7 mouse cellular contexts compared by ENCODE assay signal in the genomic region with DNA sequence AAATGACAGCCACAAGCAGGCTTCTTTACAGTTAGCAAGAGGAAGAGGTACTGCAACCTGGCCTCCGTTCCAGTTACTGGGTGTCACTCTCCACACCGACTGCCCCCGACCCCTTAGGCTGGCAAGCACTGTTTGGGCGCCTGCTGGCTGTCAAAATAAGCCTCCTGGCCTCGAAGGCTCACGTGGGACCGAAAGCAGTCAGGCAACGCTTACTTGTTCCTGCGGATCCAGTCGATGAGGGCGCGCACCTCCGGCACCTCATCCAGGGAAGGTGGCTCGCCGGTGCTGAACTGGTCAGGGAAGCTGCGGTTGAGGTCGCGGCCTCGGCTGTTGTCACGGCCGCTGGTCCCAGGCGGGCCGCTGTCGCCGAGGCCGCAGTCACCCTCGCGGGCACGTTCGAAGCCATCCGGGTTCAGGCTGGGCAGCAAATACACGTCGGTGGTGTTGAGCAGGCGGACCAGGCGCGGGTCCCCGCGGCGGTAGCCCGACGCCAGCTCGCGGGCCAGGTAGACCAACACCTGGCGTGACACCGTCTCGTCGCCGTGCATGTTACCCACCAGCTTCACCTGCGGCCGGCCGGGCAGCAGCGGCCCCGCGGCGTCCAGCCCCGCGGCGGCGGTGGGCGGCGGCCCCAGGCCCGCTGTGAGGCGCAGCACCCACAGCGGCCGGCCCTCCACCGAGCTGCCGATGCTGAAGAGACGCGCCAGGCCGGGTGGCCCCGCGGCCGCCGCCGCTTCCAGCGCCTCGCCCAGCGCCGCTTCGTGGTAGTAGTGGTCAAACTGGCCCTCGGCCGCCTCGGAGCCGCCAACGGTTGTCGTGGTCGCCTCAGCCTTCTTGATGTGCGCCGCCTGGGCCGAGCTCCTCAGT. TPM values are rescaled to one million over a fixed set of nuclear protein-coding genes. Genes with fewer than 3 reads are reported as not detected.
DNase-seq lines count a peak whose midpoint lies in the region; ATAC-seq and TF ChIP-seq lines count a peak whose summit lies in the region.

No protein-coding gene starts in this region.

- under 1% methylated on average over 90 of the region's 90 CpGs for WGBS in embryonic facial prominence, embryonic 10.5 days
- under 1% methylated on average over 82 of the region's 90 CpGs for WGBS in limb, embryonic 11.5 days
- under 1% methylated on average over 66 of the region's 90 CpGs for WGBS in midbrain, embryonic 12.5 days
- under 1% methylated on average over 84 of the region's 90 CpGs for WGBS in stomach, embryonic 15.5 days

- peak overlapping the region; percentile 86 for H3K4me3 ChIP-seq in E14TG2a.4 (replicated peaks; ENCODE audit: low read length)
- peak overlapping the region; percentile 92 for H3K4me3 ChIP-seq in embryonic facial prominence, embryonic 10.5 days
- peak overlapping the region; percentile 88 for H3K4me3 ChIP-seq in limb, embryonic 11.5 days (ENCODE audit: low read depth, low read length)
- H3K4me3 ChIP-seq in midbrain, embryonic 12.5 days: peak overlapping the region; percentile 96
- peak overlapping the region; percentile 87 for H3K4me3 ChIP-seq in stomach, embryonic 15.5 days (replicated peaks)

- H3K9ac ChIP-seq in limb, embryonic 11.5 days (ENCODE audit: low read length): peak overlapping the region; percentile 83
- H3K9ac ChIP-seq in midbrain, embryonic 12.5 days (replicated peaks): peak overlapping the region; percentile 94
- H3K9ac ChIP-seq in stomach, embryonic 15.5 days: peak overlapping the region; percentile 84

- H3K36me3 ChIP-seq in E14TG2a.4 (ENCODE audit: insufficient read depth, low read length): no peaks in the 10 kb centered on the region
- H3K36me3 ChIP-seq in embryonic facial prominence, embryonic 10.5 days (replicated peaks): no peaks in the 10 kb centered on the region
- H3K36me3 ChIP-seq in limb, embryonic 11.5 days (ENCODE audit: control insufficient read depth, insufficient read depth, low read length): no peaks in the 10 kb centered on the region
- H3K36me3 ChIP-seq in midbrain, embryonic 12.5 days: no peaks in the 10 kb centered on the region
- no peaks in the 10 kb centered on the region for H3K36me3 ChIP-seq in stomach, embryonic 15.5 days

- H3K27me3 ChIP-seq in E14TG2a.4 (ENCODE audit: insufficient read depth, low read length): peaks cover 52% of the 10 kb centered on the region
- peaks cover 15% of the 10 kb centered on the region; the same call in 1 of the 2 replicates for H3K27me3 ChIP-seq in embryonic facial prominence, embryonic 10.5 days (replicated peaks; ENCODE audit: low read depth, poor library complexity, severe bottlenecking)
- H3K27me3 ChIP-seq in limb, embryonic 11.5 days (ENCODE audit: control insufficient read depth, insufficient read depth, low read length): no peaks in the 10 kb centered on the region
- H3K27me3 ChIP-seq in midbrain, embryonic 12.5 days: no peaks in the 10 kb centered on the region
- H3K27me3 ChIP-seq in stomach, embryonic 15.5 days (replicated peaks): no peaks in the 10 kb centered on the region

- H3K4me1 ChIP-seq in E14TG2a.4 (replicated peaks; ENCODE audit: low read depth, low read length): peaks cover 12% of the 10 kb centered on the region
- peaks cover 49% of the 10 kb centered on the region for H3K4me1 ChIP-seq in embryonic facial prominence, embryonic 10.5 days
- H3K4me1 ChIP-seq in limb, embryonic 11.5 days (ENCODE audit: control insufficient read depth, insufficient read depth, low read length): peaks cover 16% of the 10 kb centered on the region
- peaks cover 39% of the 10 kb centered on the region for H3K4me1 ChIP-seq in midbrain, embryonic 12.5 days
- peaks cover 21% of the 10 kb centered on the region for H3K4me1 ChIP-seq in stomach, embryonic 15.5 days

- H3K27ac ChIP-seq in embryonic facial prominence, embryonic 10.5 days (replicated peaks): peak overlapping the region; percentile 91
- H3K27ac ChIP-seq in limb, embryonic 11.5 days (replicated peaks; ENCODE audit: low read depth, low read length): 0 out of 2 replicates have a peak overlapping the region, but pooled peaks have one; percentile 45
- peak overlapping the region; percentile 93 for H3K27ac ChIP-seq in midbrain, embryonic 12.5 days (replicated peaks)
- peak overlapping the region; percentile 91 for H3K27ac ChIP-seq in stomach, embryonic 15.5 days

- ATAC-seq in limb, embryonic 11.5 days (ENCODE audit: insufficient number of reproducible peaks, low FRiP score, low TSS enrichment, low read depth): peak; percentile 83
- peak; percentile 81 for ATAC-seq in midbrain, embryonic 12.5 days (ENCODE audit: low FRiP score, low read depth)
- ATAC-seq in stomach, embryonic 15.5 days (ENCODE audit: insufficient read depth, low FRiP score, low read depth): peak; percentile 59

- H3K9me3 ChIP-seq in E14TG2a.4 (ENCODE audit: low read length): peaks cover 6% of the 10 kb centered on the region; the same call in 1 of the 2 replicates
- no peaks in the 10 kb centered on the region for H3K9me3 ChIP-seq in embryonic facial prominence, embryonic 10.5 days
- no peaks in the 10 kb centered on the region for H3K9me3 ChIP-seq in limb, embryonic 11.5 days (ENCODE audit: control insufficient read depth, low read length)
- H3K9me3 ChIP-seq in midbrain, embryonic 12.5 days: no peaks in the 10 kb centered on the region
- H3K9me3 ChIP-seq in stomach, embryonic 15.5 days: no peaks in the 10 kb centered on the region

- DNase-seq in ZHBTc4 (ENCODE audit: low read depth, low spot score): peak; percentile 70
- peak; percentile 55 for DNase-seq in embryonic facial prominence, embryonic 10.5 days (ENCODE audit: low spot score)
- DNase-seq in heart, postnatal 4 days: peak; percentile 39
- peak; percentile 53 for DNase-seq in limb, embryonic 11.5 days (ENCODE audit: low spot score)

- no peak for TF ChIP-seq CTCF in E14TG2a.4 (conservative IDR thresholded peaks at IDR 0.05; ENCODE audit: low read length)

- H3K4me2 ChIP-seq in limb, embryonic 11.5 days (ENCODE audit: low read depth, severe bottlenecking): peak overlapping the region; percentile 98
- peak overlapping the region; percentile 97 for H3K4me2 ChIP-seq in midbrain, embryonic 12.5 days (replicated peaks)
- peak overlapping the region; percentile 96 for H3K4me2 ChIP-seq in stomach, embryonic 15.5 days

RNA-seq across cellular contexts. Expression of gene Cpd, which starts 0.6 kb away (rescaled TPM):
- 7.9 and 8.5 TPM in 2 replicates for polyA plus RNA-seq in embryonic facial prominence, embryonic 10.5 days (2016; fragmentation: Nextera tagmentation; extraction: Ambion mirVana)
- 10 to 100 TPM; 66.0 to 66.4 TPM for total RNA-seq in heart, postnatal 4 days (2021)
- 14.3 and 14.8 TPM in 2 replicates for polyA plus RNA-seq in limb, embryonic 11.5 days (2014; fragmentation: Nextera tagmentation; extraction: Ambion mirVana)
- 13.7 and 14.4 TPM in 2 replicates for polyA plus RNA-seq in midbrain, embryonic 12.5 days (2016; fragmentation: Nextera tagmentation; extraction: Ambion mirVana)
- polyA plus RNA-seq in stomach, embryonic 15.5 days (2015; fragmentation: Nextera tagmentation; extraction: Ambion mirVana): 12.5 and 13.3 TPM in 2 replicates

RNA-seq across cellular contexts. Expression of gene Tmigd1, which starts 55.7 kb away (rescaled TPM):
- polyA plus RNA-seq in embryonic facial prominence, embryonic 10.5 days (2016; fragmentation: Nextera tagmentation; extraction: Ambion mirVana): not detected in 2 replicates
- under 1 TPM in 1 of 2 experiments, not detected in 1; 0.59 TPM for total RNA-seq in heart, postnatal 4 days (2021)
- not detected in 2 replicates for polyA plus RNA-seq in limb, embryonic 11.5 days (2014; fragmentation: Nextera tagmentation; extraction: Ambion mirVana)
- polyA plus RNA-seq in midbrain, embryonic 12.5 days (2016; fragmentation: Nextera tagmentation; extraction: Ambion mirVana): not detected in 2 replicates
- 0.27 and 1.4 TPM in 2 replicates for polyA plus RNA-seq in stomach, embryonic 15.5 days (2015; fragmentation: Nextera tagmentation; extraction: Ambion mirVana)

Comparison
In these comparisons a context has a peak if more than half of its experiments do, and no peak if none do; other contexts are left out.
1. Peak in every context shown above with its lines: DNase-seq, ATAC-seq, H3K4me3 ChIP-seq and H3K27ac ChIP-seq.